Mouse (Mus musculus) embryo, embryonic 10 days (tissue): Measurements from ENCODE around the gene Cltc.
"Not testable (repeated sequence)": the region's sequence is repeated elsewhere in the genome, so short reads cannot be mapped to it uniquely, and the experiment has no call there.

Experiments used
- DNase-seq: peaks from one replicate; pipeline ENCODE4 v3.0.0-alpha.2; 2015; ENCODE audit warnings: low spot score

Gene Cltc

DNA sequence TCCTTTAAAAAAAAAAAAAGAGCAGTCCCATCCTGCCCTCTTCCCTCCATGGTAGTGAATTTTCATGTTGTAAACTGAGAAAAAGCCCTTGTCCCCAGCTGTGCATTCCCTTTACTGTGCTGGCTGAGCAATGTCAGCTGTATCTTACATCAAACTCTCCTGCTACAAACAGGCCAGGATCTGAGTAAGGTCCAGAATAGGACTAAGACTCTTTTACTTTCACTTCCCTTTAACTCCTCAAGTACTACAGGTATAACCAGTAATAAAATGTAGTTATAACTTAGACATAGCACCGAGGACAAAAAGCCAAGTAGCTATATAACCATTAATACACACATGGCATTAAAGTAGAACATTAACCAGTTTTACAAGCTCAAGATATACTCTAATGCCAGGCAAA, 18.4 kb downstream of the Cltc start:
- no peak for DNase-seq

DNA sequence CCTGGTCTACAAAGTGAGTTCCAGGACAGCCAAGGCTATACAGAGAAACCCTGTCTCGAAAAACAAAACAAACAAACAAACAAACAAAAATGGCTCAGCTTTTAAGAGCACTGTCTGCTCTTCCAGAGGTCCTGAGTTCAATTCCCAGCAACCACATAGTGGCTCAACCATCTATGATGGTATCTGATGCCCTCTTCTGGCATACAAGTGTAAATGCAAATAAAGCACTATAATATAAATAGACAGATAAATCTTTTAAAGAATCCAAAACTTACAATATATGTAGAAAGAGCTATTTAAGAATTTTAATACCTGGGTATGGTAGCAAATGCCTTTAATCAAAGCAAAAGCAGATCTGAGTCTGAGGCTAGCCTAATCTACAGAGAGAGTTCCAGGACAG, 19.1 kb downstream of the Cltc start:
- DNase-seq: not testable (repeated sequence)

DNA sequence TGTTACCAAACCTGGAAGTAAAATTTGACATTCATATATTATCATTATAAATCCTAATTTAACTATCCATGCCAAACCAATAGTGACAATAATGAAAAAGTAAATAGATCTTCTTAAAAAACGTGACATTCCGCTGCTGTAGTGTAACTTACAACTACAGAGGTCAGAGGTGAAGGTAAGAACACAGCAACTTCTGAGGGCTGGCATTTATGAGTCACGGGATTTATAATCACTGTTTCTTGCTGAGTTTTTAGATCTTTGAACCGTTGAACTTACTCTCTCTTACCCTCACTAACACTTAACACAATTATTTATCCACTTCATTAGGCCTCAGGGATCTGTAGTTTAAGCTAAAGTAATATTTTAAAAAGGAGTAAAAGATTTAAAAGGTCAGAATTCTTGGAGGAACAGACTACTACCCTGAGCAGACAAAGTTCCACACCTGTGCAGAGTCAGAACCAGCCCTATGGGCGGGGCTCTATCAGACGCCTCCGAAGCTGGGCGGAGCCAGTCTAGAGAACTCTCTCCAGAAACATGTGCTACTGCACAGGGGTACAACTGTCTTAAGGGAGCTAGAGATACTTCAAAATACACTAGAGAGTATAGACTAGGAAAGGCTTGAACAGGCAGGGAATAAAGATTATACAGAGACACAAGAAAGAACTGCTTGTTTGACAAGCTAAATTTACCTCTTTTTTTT, 19.9 kb downstream of the Cltc start:
- DNase-seq: no peak

DNA sequence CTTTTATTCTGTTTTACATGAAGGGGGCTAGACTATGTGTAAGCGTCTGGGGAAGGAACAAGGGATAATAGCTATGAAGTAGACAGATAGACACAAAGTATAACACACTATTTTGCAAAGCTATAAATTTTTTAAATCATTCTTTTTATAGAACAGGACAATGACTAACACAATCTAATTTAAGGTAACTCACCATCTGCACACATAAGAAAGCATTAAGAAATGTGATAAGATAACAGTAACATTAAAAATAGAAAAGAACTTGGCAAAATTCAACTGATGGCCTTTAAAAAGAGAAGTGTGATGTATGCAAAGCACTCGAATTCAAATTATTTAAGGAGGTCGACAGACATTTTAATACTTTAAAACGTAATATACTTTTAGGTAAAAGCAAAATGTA, 22.4 kb downstream of the Cltc start:
- DNase-seq: no peak

DNA sequence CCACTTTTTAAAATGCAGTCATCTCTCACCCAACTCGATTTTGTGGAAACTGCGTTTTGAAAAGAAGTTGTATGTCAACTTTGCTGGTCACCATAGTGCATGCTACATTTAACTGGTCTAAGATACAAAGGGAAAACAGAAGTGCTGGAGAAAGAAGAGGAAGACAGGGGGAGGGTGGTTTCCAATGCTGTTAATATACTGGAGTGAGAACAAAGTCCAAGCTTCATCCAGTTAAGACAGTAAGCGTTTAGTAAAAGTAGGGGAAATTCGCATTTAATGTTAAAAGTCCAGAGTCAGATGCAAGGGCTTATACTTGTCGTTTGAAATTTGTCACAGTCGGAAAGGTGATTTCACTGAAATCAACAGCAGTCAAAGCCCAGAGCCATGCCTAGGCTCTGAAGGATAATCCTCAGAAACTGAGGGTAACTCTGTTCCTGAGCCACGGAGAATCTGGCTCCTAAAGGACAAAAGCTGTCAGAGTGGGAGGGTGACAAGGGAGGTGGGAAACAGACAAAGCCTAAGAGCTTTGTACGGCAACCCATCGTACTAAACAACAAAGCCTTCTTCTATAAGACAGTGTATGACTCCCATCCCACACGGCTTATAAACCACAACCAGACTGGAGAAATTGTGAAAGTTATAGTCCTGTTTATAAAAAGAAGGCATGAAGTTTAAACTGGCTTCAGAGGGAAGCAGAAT, 23.0 kb downstream of the Cltc start:
- no peak for DNase-seq

DNA sequence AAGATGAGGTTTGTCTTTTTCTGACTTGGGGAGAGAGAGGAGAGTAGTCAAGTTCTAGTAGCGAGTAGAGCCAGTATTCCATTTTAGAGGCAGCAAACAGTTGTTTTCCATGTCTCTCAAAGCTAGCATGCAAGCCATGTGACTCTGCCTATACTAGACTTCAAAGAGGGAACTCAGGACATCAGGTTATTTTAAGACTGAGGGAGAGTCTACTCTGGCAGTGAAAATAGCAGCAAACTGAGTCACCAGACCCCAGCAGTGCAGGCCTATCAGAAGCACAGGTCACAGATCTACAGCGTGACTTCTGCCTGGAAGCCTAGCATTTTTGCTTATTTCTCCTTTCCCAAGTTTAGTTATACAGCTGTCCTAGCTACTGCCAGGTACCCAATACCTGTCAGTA, 25.9 kb downstream of the Cltc start:
- no peak for DNase-seq

DNA sequence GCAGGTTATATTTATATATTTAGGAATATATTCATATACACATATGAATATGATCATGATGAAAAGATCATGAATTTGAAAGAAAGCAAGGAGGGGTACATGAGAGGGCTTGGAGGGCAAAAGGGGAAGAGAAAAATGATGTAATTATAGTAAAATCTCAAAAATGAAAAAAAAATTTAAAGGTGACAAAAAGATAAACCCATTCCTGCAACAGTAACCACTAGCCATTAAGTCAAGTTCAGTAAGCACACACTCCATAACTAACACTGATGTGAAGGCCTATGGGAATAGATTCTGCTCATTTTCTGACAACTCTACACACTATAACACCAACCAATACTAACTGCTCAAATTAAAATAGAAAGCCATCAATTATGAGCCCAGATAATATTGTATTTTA, 31.8 kb downstream of the Cltc start:
- no peak for DNase-seq

DNA sequence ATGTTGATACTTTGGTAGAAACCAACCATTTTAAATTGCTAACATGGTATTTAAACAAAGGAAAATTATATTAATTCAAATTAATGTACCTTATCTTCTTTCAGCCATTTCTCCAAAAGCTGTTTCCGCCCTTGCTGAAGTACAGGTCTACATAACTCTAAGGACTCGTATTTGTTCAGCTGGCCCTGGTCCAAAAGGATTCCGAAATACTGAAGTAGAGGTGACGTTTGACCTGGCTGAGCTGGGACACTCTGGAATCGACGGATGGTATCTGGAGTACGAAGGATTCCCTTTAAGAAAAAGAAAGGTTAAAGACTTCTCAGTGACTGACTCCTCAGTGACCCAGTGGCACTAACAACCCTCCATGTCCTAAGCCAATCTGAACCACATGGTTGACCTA, 32.4 kb downstream of the Cltc start:
- no peak for DNase-seq

DNA sequence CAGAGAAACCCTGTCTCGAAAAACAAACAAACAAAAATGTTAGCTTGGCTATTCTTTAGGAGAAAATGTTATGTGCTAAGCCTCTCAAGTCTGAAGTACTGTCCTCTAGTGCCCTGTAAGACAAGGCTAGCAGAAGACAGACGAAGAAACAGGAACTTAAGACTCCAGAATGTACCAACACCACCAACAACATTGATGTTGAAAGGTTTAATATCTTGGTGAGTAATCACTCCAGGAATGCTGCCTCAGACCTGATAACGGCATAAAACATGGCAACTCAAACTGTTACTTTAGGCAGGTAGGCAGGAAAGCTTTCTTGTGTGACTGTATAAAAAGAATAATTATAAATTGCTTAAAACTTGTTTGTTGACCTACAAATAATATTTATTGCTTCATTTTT, 33.4 kb downstream of the Cltc start:
- no peak for DNase-seq

DNA sequence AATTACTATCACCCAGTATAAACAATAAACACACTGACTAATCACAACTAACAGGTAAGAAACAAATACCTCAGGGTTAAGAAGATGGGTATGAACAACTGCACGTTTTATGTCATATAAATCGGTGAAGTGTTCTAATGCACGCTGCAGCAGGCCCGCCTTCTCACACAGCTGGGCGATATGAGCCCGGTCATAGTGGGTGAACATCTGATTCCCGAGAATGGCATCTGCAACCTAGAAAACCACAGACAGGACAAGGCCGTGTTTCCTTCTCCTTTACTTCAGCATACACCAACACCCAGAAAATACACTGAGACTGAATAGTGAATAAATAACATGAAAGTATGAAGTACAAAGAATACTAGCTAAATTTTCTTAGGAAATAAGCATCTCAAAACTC, 38.0 kb downstream of the Cltc start:
- DNase-seq: no peak

DNA sequence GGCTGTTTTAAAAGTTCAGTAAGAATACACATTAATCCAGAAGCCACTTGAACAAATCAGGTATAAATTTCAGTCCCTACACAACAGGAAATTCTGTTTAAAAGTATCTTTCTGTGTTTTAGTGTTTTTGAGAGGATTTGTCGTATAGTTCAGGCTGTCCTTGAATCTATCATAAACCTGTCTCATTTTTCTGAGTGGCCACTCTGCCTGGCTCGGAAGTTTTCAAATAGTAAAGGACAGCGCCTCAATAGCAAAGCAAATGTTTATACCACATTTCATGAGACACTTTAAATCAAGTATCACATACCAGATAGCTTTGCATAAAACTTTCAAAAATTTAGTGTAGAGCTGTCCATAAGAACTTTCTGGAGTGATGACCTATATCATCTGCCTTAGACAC, 39.0 kb downstream of the Cltc start:
- DNase-seq: no peak

DNA sequence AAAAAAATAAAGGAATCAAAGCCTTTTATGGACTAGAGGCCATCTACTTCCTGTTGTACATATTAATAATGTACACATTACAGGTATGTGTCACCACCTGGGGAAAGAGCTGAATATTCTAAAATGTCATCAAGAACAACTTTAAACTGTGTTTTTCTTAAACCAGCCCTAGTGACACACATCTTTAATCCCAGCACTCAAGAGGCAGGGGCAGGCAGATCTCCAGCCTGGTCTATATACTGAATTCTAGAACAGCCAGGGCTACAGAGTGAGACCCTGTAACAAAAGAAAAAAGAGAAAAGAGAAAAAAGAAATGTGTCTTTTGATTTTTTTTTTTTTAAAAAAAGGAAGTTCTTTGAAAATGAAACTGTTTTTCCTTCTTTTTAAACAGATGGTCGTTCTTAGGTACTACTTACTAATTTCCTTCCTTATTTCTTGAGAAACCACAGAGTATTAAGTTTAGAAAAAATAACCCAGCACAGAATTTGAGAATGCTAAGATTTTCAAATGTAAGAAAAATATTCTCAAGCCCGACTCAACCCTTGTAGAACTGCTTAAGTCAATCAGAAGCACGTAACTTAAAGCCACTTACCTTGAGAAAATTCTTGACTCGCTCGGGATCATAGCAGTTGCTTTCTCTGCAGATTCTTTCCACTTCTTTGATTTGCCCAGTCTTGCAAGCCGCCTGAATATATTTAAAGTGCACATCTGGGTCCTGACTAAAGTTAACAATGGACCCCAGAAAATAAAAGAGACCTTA, 39.9 kb downstream of the Cltc start:
- DNase-seq: no peak

DNA sequence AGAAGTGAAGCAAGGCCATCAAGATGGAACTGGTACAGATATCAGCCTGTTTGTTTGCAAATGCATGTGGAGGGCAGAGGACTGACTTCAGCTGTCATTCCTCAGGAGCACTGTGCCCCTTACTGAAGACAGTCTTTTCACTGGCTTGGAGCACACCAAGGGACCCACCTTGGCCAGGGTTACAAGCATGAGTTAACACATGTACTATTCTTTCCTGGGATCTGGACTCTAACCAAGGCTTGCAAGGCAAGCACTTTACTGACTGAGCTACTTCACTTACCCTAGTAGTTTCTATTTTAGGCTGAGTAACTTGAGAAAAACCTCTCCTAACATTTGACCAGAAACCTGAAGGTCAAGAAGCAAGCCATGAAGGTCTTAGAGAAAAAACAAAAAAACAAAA, 42.8 kb downstream of the Cltc start:
- no peak for DNase-seq

DNA sequence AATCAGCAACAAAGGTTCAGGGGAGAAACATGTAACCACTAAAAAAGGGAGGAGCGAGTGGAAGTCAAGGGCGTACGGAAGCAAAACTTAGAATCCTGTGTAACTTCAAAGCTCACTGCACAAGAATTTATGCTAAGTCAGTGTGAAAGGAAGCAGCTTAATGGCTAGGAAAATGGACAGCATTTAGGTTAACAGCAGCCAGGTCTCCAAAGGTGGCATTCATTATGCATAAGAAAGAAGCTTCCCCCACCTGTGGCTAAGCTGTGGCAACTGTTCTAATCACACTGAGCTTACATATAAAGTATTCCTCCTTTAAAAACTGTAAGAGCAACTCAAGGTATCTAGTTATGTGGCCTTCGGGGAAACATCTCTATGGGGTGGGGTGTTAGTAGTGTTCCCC, 56.2 kb downstream of the Cltc start:
- no peak for DNase-seq

DNA sequence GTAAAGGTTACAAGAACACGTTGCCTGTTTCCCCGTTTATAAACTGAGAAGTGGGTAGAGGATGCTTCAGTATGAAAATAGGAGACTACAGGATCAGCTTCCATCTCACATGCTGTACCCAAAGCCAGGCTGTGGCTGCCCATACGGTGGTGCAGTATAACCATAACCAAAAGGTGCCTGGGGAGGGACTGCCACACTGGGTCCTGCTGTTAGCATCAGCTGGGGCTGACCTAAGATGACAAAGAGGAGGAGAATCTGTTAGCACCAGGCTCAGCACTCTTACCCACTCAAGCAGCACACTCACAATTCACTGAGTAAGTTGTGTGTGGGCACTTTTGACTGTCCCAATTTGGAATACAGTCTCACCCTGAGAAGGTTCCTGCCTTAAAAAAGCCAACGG, 61.9 kb downstream of the Cltc start:
- DNase-seq: no peak

DNA sequence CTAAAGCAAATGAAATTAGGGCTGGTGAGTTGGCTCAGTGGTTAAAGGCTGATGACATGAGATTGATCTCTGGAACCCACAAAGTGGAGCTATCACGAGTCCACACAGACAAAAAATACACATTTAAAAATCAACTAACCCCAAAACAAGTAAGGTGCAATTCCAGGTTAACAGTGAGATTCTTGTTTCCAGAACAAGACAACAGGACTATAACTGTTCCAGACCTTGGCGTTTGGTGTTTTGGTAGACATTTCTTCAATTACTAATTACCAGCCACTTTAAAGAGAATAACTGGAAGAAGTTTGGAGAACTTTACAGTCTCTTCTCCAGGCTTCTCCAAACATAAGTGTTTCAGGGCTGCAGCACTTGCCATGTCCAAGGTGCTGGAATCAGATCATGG, 64.8 kb downstream of the Cltc start:
- no peak for DNase-seq

DNA sequence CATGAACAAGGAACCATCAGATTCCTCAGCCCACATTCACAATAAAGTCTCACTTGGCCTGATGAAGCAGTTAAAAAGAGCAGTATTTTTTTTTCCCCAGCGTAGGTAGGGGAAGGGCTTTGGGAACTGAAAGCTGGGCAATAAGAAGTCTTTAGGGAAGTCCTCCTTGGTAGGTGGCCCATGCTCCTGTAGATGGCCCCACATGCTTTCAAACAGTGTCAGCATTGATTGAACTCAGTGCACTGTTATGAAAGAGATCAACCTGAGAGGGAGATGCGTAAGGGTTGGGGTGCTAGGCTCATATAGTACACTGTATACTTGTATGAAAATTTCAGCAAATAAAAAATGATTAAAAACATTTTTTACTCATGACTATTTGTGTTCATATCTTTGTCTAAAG, 65.4 kb downstream of the Cltc start:
- no peak for DNase-seq

DNA sequence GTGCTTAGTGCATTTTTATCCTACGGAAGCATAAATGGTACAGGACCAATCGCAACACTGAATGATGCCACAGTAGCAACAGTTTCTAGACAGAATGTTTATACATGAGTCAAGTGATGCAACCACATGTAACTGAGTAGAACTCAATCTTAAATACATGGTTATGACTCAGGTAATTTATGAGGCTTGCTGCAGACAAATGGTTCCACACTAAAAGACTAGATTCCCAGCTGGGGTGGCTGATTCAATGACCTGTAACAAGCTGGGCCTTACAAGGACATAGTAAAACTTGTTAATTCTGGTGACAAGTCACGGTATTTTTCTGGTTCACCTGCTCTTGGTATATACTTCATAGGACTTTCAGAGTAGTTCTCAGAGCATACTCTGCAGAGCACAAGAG, 65.9 kb downstream of the Cltc start:
- no peak for DNase-seq

DNA sequence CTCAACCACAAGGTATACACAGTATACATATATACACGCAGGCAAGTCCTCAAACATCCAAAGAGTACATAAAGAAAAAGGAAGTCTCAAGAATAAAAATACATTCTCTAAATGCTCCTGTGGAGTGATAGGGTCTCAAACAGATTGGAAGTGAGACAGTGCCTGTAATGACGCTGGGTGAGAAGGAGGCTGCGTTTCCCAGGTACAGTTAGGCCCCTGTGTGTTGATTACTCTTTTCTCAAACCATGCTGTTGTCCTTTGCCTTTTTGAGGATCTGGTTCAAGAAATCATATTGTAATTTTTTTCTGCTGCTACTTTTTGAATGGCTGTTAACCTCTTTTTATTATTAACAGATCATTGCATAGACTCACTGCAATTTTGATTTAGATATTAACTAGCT, 67.0 kb downstream of the Cltc start:
- no peak for DNase-seq

DNA sequence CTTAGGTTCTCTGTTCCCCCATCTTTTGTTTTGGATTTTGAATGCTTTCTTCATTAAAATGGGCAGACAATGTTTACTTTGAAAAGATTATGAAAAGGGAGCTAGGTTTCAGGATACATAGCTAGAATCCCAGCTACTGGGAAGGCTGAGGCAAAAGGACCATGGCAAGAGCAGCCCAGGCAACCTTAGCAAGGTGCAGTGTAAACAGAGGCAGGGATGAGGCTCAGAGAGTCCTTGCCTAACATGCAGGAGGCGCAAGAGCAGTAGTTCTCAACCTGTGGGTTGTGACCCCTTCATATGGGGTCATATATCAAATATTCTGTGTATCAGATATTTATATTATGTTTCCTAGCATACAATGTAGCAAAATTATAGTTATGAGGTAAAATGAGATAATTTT, 72.0 kb downstream of the Cltc start:
- no peak for DNase-seq

DNA sequence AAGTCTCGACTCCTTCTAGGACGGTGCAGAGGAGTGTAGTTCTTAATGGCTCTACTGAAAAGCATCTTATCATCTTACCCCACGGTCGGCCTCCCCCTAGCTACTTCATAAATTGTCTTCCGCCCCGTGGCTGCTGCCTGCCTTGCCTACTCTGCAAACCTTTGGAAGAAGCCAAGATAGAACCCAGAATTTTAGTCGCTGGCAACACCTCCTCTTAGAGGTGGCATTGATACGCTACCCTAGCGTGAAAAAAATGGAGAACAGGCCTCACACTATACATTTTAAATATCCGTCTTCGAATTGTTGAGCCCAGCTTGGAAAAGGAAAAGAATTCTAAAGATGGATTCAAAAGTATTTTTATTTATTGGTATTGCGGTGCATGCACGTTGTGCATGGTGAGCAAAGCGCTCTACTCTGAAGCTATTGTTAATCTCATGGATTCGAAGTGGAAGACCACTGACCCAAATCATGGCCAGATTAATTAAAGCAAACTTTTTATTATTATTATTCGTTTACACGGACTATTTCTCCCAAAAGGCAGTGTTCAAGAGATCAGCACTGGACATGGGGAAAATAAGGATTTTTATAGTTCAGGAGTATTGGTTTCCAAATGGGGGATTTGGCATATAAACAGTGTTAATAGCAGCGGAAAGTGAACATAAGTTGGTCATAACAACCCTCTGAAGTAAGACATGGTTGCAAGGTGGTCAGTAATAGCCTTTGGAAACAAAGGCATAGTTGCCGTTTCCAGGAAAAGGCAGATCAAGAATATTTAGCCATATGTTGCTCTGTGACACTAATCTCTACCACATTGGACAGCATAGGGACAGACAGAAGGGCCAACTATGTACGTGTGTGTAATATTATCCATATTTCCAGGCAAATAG, 73.0 kb downstream of the Cltc start:
- no peak for DNase-seq

DNA sequence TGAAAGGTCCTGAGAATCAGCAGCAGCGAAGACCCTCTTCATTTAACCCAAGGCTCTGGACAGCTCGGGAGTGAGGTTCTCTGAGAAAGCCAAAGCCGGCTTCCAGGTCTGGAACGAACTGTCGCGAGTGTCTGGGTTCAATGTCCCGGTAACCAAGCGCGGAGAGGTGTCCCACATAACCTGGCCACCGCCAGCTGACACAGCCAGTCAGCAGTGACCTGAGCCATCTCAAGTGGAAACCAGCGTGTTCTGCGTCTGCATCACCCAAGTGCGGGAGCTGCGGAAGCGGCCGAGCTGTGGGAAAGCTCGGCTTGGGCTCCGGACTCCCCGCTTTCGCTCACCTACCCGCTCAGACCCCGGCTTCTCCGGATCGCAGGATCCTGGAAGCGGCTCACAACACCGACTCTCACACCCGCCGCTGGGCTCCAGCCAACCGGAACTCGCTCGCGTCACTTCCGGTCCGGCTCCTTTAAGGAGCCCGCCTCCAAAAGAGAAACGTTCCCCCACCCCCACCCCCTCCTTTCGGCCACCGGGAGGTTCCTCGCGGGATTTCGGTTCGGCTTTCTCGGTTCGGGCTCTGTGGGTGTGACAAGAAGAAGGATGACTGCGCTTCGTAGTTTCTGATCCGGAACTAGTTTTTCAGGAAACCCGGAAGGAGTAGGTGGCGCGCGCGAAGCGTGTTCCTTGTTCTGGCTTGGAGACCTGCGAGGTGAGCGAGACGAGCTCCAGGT, 73.8 kb downstream of the Cltc start, which contains the start of the genes Vmp1 and Ptrh2:
Vmp1 (minus strand) TSS at position 442 of the 731 bp plus-strand sequence.
Ptrh2 (plus strand) TSS at position 591 of the 731 bp plus-strand sequence.
- DNase-seq: peak; percentile 95
